Mouse (Mus musculus) kidney, adult 2 months (tissue): Measurements from ENCODE around the gene Gclc.

Experiments
- CTCF ChIP-seq: fragments of 200-500 bp; conservative IDR thresholded peaks from 2 replicates; pipeline ENCODE4 v1.5.1; 2011; ENCODE audit warnings: low read depth, mild to moderate bottlenecking, control low read depth, low read length, moderate library complexity, mixed read lengths; ENCODE audit not compliant: insufficient read depth, insufficient read length
- POLR2A ChIP-seq: fragments of 200-500 bp; IDR thresholded peaks from one replicate; pipeline ENCODE4 v1.6.1; 2011; ENCODE audit warnings: low read depth, low read length, control low read depth

DNA sequence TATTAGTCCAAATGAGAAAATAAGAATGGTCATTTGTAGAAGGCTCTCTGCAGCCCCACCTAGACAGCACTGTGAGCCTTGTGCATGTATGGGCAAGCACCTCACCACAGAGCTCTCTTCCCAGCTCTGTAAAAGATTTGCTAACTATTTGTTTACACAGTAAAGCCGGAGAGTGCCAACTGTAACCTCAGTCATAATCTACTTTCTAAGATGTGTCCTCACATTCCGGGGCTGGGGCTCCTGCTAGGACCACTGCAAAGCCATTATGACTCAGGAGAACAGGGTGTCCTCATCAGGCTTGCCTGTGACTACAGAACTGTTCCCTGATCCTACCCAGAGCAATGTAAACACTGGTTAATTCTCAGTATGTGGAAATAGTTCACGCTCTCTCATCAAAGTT, 9.5 kb upstream of the Gclc start:
- TF ChIP-seq CTCF, result no peak
- TF ChIP-seq POLR2A, result no peak
